Mouse (Mus musculus) adrenal gland, postnatal 14 days (tissue): ENCODE measurements at regions not wholly inside any gene's neighbourhood (a gene's known extent, or its start where the extent isn't known, plus 50 kb on each side); places are given as distances from the start of the nearest gene placed in this dataset.

Experiments used
- DNase-seq: peaks from one replicate; pipeline ENCODE4 v3.0.0; 2021; ENCODE audit warnings: mixed read lengths

DNA sequence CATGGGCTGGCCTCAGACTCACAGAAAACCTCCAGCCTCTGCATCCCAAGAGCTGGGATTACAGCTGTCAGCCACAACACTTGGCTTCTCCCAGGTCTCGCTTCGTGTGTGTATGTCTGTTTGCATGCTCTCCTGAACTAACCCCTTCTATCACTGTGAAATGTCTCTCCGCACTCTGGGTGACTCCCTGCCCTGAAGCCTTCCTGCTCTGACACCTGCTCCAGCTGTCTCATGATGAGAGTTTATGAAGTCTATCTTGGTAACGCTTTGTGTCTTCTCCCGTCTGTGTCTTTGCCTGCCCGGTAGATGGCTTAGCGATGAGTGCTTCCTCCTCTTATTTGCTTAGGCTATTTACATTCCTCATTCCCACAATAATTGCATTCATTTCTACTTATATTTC, 133.0 kb downstream of the Ndufa10 start:
- DNase-seq = no peak

DNA sequence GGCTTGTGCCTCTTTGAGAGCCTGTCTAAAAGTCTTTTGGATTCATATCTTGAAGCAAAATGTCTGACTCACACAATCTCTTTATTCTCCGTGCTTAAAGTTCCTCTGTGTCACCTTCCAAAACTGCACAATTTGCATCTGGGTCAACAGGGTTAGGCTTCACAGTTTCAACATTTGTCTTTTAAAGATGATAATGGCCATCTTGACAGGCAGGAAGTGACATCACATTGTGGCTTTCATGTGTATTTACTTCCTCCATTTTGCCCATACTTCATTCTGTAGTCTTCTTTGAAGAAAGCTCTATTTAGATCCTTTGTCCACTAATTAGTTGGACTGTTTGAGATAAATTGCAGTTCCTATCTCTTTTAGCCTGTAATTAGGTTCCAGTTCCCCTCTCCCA, 135.1 kb downstream of the Ndufa10 start:
- DNase-seq = no peak

DNA sequence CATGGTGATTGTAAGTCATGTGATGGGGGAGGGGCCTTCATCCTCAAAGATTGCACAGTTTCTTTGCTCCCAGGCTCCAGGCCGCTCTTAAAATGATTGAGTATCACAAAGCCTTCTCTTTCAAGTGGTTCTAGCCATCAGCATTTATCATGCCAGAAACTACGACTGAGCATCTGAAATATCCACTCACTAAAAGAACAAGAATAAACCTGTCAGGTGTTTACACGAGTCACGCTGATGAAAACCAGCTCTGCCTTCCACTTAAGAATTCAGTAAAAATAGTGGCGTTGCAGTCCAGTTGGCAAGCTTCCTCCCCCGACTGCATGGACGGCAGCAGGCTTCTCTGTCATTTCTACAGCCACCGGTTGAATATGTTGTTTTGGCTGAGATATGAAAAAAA, 136.2 kb downstream of the Ndufa10 start:
- no peak for DNase-seq

DNA sequence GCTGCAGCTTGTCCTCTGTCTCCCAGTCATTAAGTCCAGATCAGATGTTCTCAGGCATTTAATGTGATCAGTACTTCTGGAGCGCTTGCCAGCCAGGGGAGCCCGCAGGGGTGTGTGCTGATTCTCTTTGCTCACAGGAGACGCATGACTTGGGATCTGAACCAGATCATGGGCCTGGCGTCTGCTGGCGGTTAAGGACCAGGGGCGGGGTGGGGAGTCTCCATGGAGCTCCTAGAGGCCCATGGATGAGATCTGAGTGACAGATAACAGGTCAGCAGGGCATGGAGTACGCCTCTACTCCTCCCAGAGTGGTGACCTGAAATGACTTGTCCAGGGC, 136.7 kb upstream of the Hdac4 start:
- DNase-seq = peak; percentile 59

DNA sequence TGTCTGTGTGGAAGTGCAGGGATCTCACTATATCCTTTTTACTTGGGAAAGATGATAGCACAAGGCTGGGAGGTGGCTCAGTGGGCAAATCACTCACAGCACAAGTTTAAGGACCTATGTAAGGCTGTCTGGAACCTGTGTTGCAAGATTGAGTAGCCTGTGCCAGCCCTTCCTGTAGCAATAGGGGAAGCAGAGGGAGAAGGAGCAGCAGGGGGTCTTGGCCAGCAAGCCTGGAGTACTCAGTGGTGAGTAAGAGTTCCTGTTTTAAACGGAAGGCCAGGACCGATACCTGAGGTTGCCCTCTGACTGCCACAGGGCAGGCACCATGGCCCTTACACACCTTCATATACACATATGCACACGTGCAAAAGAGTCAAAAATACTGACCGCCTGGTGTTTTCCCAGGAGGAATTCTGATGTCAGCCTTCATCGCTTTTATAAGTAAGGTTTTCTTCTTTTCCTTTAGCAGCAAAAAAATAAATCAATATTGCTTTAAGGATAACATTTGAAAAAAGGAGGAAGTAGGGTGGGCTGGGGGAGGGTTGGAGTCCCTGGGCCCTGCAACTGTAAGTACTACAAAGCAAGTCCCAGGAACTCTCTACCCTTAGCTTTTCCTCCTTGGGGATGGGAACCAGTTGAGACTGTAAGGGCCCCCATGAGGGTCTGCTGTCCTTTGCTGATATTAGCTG, 136.2 kb upstream of the Hdac4 start:
- DNase-seq = no peak

DNA sequence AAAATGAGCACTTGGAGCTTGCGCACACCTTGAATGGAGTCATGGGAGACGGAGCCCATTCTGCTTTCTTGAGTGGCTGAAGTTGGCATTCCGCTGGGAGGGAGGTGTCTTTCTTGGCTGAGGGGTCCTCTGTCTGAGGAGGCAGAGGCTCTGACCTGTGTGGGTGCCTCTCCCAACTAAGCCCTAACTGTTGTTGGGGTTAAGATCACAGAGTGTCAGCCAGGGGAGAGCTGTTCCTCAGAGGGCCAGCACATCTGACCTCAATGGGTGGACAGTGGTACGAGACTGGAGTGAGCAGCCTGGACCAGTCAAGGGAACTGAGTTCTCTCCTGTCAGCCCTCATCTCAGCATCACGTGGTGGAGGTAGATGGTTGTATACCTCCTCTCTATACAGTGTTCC, 134.7 kb upstream of the Hdac4 start:
- DNase-seq = no peak

DNA sequence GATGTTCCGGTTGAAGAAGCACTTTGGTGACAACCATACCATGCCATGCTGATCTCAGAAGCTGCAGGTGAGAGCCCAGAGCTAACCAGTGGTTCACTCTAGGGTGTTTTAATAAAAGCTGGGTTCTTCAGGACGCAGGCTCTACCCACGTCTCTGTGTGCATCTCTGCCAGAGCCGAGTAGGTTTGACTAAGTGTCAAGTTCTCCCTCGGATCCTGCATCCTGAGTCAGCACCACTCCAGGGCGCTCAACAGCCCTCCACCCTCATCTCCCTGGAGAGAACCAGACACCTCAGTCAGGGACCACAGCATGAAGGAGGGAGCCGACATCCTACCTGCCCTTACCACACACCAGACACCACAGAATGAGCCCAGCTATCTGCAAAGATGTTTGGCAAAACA, 134.0 kb upstream of the Hdac4 start:
- no peak for DNase-seq

DNA sequence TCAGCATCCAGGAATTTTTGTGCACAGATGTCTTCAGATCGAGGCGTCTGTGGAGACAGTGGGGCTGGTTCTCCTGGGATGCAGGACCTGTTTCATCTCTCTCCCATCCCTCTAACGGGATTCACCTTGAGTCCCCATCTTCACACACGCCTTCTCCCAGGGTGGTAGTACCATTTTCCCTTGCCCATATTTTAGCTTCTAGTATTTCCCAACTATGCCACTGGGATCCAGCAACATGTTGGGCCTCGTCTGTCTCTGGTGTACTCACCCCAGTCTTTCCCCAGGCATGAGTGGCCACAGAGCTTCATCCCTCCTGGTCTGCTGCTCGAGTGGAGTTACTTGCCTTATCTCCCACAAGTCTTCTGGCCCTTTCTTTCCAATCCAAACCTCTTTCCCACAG, 131.6 kb upstream of the Hdac4 start:
- no peak for DNase-seq

DNA sequence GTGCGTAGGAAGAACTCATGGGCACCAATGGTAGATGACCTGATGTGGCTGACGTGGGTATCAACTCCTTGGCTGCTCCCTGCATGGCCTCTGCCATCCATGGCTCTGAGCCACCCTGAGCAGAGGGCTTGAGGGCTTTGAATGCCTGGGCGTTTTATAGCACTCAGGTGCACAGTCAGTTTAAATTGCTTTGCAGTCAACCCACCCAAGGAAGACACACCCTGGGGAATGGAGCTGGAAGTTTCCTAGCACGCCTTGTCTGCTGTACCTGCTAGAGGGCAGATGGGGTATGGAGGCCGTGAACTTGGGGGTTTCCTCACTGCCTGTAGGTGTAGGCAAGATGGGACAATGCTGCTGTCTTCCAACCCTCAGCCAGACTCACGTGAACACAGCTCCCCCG, 129.8 kb upstream of the Hdac4 start:
- DNase-seq = no peak

DNA sequence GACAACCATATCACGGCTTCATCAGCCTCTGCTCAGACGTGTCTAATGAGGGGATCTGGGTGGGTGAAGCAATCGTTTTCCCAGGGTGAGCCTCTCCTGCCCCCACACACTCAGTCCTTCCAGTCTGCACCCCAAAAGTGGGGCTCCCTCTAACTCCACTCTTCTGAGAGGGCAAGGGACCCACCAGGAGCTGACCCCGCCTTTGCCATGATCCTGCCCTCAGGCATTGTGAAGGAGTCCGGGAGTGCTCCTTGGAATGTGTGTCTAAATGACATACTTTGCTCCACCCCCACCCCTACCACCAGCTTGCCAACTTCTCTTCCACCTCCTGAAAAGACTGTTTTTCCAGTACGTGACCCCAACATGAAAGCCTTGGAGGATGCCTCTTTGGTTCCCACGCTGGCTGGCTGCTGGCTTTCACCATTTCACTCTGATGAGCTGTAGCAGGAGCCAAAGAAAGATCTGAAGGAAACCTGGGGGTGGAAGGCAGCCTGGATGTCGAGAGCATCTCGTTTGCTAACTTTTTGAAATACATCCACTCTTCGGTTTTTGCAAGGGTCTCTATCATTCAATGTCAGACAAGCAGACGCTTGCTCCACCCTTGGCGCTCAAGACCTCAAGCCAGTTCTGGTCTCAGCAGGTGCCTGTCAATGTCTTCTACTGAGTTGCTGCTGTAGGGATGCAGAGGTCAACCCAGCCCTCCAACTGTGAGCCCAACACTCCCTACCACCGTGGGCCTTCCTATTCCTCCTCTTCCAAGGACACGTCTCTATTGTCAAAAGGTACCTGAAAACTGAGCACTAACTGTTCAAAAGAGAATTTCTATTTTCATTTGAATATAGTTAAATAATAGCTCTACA, 128.8 kb upstream of the Hdac4 start:
- no peak for DNase-seq

DNA sequence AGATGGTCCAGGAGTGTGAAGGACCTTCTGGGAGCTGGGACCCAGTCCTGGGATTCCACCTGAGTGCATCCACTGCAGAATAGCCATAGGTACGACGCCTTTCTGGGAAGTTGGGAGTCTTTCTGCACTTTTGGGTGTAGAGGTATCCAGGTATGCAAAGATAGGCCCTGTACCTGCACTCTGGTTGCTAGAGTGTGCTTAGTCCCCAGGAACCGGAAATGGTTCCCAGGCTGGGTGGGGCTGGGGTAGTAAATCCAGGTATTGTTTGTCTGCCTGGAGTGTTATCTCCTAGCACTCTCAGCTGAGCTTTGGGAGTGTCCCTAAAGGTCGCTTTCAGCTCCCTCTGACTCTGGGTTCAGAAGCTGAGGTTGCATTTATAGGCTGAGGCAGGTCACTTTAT, 121.6 kb upstream of the Hdac4 start:
- DNase-seq = no peak

DNA sequence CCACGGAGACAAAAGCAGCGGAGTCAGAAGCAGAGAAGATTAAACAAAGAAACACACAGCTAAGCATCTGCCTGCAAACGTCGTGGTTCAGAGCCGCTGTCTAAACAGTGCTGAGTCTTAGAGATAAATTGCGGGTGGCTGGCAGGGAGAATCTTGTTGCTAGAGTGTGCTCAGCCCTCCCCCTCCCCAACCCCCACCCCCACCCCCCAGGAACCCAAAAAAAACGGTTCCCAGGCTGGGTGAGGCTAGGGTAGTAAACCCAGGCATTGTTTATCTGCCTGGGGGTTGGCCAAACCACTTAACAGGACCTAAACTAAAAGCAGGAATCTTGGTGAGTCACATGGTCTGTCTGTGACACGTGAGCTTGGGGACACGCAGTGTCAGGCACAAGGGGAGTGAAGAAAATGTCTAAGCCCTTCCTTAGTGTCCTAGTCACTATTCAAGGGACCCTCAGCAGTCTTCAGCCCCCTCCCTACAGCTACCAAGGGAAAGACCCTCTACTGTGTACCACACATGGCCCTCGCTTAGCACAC, 120.8 kb upstream of the Hdac4 start:
- no peak for DNase-seq

DNA sequence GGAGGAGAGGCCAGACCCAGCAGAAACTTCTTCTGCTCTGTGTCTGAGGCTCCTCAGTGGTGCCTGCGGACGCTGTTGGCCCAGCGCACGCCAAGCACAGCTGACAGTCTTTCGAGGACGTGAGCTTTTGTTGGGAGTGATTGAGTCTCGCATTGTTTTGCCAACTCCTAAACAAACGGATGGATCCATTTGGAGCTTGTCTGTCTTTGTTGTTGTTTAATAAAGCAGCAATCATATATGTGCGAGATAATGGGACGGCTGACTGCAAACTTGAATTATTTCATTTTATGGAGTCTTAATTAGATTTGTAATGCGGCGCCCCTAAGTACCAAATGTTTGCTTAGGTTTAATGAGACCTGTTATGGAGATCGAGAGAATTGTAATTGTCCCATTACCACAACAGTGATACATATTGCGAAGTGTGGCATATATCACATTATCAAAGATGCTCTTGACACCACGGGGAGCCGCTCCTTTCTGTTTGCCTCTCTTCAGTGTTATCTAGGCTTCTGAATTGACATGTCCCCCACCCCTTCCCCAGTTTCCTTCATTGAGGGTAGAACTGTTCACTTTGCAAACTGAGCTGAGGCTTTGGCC, 117.6 kb upstream of the Hdac4 start:
- no peak for DNase-seq

DNA sequence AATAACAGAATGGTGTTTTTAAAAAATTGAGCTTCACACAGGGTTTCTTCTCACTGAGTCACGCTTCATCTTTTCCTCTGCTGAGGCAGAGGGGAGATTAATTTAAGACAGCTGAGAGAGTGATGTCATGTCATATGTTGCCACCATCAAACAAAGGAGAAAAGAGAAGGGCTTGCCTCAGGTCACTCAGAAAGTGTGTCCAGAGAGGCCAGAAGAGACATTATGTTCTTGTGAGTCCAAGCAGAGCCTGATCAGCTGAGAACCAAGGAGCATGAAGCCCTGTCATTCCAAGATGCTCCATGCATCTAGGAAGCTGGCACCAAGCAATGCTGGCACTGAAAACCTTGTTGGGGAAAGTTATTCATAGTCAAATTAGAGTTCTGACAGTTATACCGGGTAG, 114.4 kb upstream of the Hdac4 start:
- DNase-seq = no peak

DNA sequence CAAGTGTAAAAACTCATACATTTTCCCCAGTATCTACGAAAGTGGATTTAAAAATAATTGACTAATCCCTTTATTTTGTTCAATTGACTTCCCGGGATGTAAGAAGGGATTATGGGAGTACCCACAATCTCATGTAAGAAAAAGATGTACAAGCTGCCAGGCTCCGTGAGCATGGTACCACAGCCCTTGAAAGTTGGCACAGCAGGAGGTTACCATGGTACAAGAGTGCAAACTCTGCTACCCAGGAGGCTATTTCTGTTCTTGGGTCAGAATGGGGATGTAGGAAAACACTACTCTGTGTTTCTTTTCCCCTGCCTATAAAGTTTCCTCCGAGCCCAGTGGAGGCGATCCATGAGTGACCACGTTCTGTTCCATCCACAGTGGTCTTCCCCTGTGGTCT, 113.9 kb upstream of the Hdac4 start:
- no peak for DNase-seq

DNA sequence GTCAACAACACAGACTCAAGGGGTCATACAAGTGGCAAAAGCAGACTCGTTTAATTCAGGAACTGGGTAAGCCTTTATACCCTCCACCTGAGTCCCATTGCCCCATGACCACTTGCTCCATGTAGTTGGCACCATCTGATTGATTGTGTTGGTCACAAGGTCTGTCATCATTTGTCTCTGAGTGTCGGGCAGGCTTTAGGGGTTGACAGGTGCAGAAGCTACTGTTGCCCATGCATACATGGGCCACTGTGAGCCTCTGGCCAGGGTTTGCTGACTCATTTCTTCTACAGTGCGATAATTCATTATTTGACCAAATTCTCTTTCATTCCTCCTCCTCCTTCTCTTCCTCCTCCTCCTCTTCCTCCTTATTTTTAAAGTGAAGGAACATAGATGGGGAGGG, 113.0 kb upstream of the Hdac4 start:
- no peak for DNase-seq

DNA sequence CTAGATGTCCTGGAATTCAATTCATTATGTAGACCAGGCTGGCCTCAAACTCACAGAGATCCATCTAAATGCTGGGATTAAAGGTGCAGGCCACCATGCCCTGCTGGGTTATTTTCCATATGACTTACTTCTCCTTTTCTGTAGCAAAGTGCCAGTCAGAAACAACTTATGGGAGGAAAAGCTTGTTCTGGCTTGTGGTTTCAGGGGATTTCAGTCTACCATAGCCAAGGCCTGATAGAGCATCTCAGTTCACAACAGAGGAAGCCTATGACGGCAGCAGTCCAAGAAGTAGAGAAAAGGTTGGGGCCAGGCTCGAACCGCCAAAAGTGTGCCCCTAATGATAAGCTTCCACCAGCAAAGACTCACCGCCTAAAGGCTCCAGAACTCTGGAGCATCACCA, 110.5 kb upstream of the Hdac4 start:
- DNase-seq = no peak

DNA sequence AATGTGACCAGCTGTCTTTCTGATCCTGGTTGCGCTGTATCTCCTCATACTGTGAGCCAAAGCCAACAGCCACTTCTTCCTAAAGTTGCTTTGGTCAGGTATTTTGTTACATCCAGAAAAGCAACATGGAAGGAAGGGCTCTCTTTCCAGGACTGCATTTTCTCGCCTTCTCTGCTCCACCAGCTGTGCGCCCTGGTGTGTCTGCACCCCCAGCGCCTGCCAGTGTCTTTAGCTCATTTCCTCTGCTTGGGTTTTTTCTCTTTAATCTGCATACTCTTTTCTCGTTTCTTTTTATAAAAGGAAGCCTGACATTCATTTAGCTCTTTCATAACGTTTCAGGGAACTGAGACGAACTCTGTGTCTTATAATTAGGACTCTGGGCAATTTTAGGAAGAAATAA, 103.5 kb upstream of the Hdac4 start:
- DNase-seq = no peak

DNA sequence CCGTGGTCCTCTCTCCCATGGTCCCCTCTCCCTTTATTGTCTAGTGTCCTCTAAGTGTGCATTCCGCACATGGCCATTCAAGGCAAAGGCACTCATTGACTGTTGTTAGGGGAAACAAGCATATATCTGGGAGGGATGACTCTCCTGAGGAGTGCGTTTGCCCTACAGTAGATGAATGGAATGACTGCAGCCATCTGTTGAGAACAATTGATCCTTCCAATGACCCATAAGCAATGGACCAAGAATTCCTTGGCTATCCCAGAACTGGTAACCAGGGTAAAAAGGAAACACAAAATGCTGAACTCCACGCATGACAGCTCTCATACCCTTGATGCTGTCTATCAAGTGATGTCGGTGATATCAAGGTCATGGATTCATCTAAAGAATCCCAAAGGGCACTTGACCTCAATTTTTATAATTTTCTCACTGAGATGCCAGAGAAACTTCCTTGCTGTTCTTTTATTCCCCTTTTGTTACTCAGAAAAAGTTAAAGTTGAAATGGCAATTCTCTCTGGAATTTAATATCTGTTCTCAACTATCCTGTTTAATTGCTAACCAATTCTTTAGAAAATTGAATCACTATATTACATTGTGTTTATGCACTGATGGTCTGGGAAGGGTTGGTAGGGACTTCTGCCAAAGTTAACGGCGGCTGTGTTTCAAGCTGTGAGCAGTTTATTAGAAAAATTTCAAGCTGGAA, 97.3 kb upstream of the Hdac4 start:
- DNase-seq = no peak

DNA sequence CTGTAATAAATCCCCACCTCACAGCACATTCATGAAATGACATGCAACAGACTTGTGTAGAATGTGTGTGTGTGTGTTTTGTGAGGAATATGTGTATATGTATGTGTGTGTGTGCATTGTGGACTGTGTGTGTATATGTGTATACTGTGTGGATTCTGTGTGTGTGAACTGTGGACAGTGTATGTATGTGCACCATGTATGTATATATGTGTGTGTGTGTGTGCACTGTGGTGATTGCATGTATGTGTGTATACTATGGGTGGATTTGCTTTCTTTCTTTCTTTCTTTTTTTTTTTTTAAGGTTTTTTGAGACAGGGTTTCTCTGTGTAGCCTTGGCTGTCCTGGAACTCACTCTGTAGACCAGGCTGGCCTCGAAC, 91.5 kb upstream of the Hdac4 start:
- DNase-seq = no peak

DNA sequence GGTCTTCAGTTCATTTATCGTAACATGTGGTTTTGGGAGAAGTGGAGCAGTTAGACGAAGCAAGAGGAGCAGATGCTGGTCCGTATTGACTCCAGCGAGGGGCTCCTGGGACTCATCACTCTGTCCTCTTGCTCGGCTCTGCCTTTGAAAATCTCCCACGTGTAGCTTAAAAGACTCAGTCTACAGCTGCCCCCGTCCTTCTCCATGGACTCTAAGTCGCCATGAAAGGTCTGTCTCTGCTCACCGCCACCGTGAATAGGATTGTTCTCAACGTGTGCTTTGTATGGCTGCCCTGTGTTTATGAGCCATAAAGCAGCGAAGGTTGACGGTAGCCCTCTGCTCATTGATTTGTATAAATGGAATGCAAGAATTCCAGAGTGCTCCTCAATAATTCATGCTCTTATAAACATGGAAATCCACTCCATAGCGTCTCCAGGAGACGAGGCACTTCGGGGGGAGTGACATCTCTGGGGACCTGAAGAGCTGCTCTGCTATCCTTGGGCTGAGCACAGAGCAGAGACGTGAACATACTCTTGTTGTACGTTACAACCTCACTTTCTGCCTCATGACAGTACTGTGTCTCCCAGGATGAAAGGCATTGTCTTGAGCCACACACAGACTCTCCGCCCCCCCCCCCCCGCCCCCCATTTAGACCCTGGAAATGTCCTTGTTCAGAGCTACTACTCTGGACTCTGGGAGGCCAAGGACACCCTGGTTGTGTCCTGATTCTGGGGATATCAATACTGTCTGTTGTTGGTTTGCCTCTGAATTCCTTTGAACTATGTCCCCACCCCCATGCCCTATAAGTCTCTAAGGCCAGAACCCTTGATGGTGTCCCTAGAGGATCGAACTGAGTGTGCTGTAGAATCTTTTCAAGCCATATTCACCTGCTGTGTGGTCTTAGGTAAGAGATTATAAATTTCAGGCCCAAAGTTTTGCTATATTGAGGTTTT, 90.8 kb upstream of the Hdac4 start:
- no peak for DNase-seq

DNA sequence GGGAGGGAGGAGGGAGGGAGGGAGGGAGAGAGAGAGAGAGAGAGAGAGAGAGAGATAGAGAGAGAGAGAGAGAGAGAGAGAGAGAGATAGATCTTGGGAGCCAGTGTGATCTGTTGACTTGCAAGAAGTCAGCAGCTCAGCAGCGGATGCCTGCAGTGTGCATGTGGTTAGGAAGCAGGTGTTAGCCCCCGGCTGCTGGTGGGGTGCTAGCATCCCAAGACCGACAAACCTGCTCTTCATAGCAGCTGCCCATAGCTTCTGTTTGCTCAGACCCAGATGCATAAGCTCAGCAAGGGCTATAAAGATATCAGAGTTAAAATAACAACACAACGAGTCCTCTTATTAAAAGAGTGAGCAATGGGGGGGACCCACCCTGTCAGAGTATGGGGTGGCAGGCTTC, 88.7 kb upstream of the Hdac4 start:
- no peak for DNase-seq
